Mouse (Mus musculus) MN1 (cell line): Measurements from ENCODE around the gene Stard13.

Experiments used
- DNase-seq: peaks from one replicate; pipeline ENCODE4 v3.0.0-alpha.2; 2016; ENCODE audit warnings: low spot score

Gene Stard13

GRCm38 (mm10) chr5:151142241-151142640, 91.4 kb downstream of the Stard13 start:
- peak; percentile 72 for DNase-seq

DNA sequence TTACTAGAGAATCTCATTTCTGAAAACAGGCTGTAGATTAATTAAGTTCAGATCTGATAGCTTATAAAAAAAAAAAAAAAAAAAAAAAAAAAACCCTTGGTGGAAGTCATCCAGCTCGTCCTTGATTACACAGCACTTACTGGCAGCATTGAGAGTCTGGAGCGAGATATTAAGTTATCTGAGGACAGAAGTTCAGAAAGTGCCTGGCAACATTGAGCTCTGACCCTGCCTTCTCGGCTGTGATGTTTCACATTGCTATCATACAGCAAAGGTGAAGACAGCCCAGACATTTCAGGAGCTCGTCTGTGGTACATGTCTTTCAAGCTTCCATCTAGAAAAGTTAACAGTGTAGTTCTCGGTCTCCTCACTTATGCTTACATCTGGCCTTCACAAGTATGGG, 95.7 kb downstream of the Stard13 start:
- peak; percentile 67 for DNase-seq

DNA sequence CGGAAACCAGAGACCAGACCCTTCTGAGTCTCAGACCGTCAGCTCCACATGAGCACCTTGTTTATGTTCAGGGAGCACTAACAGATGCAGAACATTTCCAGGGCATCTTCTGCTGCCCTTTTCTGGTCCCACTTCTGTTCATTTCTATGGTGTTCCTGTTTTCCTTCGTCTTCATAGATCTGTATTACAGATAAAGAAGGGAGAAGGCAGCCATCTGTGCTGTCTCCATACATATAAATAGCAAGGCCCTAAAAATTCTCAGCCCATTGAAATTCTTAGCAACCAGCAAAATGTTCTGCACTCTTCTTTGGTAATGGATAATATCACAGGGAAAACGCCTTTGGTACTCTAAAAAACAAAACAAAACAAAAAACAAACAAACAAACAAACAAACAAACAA, 96.3 kb downstream of the Stard13 start:
- DNase-seq: peak; percentile 39

DNA sequence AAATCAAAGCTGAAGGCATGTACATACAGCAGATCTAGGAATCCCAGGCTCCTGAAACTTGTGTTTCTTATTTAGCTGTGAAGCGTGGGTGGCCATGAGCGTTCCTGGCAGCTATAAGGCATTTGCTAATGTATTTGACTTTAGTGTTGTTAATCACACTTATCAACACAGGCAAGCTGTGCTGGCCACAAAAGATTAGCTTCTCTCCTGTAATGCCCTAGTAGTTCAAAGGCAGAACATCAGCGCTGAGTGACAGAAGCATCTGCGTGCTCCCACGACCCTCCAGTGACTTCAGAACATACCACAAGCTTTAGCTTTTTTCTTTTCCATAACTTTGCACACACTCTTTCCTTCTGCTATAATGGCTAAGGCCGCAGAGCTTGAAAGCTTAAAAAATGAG, 97.7 kb downstream of the Stard13 start:
- DNase-seq: no peak

DNA sequence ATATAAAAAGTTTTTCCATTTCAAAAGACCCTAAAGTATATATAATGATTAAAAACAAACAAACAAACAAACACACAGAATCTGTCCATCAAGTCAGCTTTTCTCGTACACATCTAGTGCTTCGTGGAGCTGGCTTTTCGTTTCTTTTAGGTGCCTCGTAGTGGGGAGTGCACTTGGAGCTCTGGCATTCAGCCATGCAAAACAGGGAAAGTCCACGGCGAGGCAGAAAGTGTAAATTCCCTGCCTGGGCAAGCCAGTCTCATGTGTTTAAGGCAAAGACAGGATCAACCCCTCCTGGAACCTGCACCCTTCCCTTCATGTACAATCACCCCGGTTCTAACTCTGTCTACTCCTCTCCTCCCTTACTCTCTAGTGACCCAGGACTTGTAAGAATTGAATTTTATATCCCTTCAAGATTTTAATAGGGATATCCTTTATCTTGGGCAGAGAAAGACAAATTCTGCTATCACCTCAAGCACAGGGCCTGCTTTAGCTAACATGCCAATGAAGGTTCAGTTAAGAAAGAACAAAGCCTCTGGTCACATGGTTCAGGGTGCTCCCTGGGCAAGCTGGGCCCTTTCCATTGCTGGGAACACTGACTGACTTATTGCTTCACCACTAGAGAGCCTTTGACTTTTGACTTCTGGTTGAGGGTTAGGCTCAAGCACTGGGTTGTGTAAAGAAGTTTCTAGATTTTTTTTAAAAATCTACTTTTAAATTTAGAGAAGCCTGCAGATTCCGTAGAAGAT, 98.4 kb downstream of the Stard13 start:
- no peak for DNase-seq

GRCm38 (mm10) chr5:151134202-151134601, 99.4 kb downstream of the Stard13 start:
- no peak for DNase-seq

GRCm38 (mm10) chr5:151133744-151134143, 99.9 kb downstream of the Stard13 start:
- DNase-seq: no peak

DNA sequence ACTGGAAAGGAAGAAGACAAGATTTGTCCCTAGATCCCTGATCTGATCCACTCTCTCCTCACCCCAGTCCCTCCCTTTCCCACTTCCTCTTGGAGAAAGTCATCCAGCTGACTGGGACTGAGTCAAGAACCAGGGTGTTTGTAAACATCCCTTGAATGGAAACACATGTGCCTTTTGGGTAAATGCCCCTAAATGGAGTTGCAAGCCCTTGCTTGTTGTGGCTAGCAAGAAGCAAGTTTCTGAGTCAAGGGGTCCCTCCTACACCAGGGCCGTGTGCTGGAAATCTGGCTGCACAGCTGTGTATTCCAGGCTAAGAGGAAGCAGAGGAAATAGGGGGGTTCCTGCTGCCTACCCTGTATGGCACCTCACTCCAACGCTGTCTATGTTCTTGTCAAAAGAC, 103.9 kb downstream of the Stard13 start:
- no peak for DNase-seq

- DNase-seq: no peak
Measured at GRCm38 (mm10) chr5:151127298-151127717, 106.3 kb downstream of the Stard13 start.

DNA sequence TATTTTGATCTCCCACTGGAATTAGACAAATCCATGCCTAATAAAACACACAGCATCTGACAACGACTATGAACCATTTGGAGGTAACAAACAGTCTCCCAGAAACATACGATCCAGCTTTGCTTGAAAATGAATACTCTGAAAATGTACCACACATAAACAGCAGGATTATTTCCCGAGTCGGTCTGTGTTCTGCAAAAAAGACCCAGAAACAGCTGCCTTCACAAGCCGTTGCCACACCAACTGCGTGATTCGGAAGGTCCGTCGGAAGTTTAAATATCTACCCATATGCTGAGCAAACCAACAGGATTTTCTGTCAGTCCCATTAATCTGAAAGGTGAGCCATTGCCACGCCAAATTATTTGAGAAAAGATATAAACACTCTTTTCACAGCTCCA, 107.0 kb downstream of the Stard13 start:
- DNase-seq: no peak

DNA sequence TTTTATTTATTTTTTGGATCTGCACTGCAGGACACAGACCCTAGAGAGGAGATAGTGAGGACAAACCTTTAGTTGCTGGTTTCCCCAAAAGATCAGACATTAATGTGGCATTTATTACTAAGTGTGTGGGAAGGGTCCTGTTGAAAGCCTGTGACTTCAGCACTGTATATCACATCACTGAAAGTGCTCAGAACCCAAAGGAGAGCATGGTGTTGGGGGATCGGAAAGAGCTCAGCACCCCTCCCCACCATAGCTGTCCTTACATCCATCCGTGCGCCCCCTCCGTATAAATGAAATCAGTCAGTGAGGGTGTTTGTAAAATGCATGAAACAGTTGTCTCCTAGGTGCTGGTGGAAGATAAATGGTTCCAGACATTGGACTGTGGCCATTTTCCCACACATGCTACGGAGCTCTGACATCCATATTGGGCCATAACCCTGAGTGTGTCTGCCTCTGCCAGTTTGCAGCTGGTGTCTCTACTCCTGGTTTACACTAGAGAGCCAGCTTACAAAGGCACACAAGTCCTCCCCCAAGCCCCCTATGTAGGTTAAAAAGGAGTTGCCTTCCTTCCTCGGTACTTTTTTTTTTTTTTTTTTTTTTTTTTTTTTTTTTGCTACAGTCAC, 107.5 kb downstream of the Stard13 start:
- DNase-seq: peak; percentile 41

- no peak for DNase-seq
Measured at GRCm38 (mm10) chr5:151117846-151118245, 115.8 kb downstream of the Stard13 start.

- peak; percentile 44 for DNase-seq
Measured at GRCm38 (mm10) chr5:151116192-151116887, 117.3 kb downstream of the Stard13 start.

DNA sequence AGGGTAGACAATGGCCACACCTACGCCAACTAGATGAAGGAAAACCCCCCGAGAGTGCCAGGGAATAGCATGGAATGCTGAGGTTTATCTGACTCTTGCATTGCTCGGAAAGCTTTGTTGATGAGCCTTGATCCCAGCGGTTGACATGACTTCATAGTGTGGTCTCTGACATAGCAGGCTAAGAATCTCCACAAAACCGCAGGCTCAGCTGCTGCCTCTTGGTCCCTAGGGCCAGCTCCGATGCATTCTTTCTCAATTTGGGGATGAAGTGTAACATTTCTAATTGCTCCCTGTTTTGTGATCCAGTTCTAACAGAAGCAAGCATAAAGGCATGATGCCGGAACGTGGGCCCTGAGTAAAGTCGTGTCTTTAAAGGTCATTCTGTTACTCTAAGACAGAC, 120.9 kb downstream of the Stard13 start:
- no peak for DNase-seq

- no peak for DNase-seq
Measured at GRCm38 (mm10) chr5:151111080-151111871, 122.4 kb downstream of the Stard13 start.

GRCm38 (mm10) chr5:151110461-151110908, 123.2 kb downstream of the Stard13 start:
- no peak for DNase-seq

DNA sequence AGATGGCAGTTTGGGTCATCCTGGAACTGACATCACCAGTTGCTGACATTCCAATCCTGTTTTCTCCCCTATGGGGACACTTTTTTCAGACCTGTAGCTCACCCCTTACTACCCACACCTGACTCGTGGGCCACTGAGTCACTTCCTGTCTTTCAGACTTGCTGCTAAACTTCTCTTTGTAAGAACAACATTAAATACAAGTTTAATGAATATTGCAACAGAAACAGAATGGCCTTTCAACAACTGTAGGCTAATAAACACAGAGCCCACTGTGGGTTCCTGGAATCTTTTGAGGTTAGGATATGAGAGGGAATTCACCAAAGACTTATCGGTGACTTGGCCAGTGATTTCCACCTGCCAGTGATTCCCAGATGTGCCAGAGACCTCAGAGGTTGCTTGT, 123.8 kb downstream of the Stard13 start:
- no peak for DNase-seq

DNA sequence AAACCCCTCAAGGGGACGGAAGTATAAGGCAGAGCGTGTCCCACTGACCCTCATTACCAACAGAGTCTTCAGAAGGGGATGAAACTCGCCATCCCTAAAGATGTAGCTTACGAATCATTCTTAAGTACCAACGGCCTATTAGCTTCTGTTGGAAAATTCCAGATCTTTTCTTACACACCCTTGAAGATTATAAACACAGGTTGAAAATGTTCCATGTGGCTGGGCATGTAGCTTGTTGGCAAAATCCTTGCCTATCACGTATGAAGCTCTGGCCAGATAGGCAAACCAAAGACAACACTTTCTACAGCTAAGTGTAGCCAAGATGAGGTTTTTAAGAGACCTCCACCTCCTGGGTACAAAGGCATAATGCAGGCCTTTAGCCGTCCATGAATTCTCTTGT, 124.7 kb downstream of the Stard13 start:
- DNase-seq: no peak

- no peak for DNase-seq
Measured at GRCm38 (mm10) chr5:151108291-151108897, 125.2 kb downstream of the Stard13 start.

GRCm38 (mm10) chr5:151106841-151107240, 126.8 kb downstream of the Stard13 start:
- no peak for DNase-seq

DNA sequence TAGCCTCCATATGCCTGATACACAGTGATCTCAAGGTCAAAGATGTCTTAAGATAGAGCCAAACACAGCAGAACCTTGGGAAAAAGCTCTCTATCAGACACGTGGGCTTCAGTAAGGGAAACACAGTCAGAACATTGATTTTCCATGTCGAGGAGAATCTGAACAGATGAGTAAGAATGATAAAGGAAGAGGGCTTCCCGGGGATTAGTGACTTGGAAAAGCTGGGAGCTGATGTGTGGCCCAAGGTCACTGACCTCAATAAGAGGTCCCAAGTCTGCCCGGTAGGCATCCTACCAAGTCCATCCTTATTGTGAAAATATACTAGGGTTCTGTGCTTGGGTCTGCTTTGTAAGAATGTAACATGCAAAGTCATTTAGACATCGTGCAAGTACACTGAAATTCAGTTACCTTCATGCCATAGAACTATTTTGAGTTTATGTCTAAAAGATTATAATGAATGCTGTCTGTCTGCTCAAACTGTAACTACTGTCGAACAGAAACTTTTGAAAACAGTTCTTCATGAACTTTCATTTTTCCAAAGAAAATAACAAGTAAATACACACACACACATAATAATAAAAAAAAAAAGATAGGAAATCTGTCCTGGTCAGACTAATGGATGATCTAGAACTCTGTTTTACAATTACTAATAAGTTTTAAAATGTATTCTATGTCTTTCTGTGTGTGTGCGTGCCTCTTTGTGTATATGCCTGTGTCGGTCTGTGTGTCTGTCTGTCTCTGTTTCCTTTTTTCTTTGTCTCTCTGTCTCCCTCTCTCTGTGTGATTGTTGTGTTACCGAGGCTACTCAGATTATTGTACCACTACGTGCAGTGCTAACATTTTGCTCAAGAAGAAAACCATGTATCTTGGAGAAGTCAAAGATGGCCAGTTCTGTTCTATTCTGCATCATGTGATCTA, 128.3 kb downstream of the Stard13 start:
- DNase-seq: no peak
